Mouse (Mus musculus) cerebellum, adult 9-11 months (tissue): ENCODE results near the gene Gga1.

Experiments used
- DNase-seq: peaks from one replicate; pipeline ENCODE4 v3.0.0; 2022

Gga1 gene

DNA sequence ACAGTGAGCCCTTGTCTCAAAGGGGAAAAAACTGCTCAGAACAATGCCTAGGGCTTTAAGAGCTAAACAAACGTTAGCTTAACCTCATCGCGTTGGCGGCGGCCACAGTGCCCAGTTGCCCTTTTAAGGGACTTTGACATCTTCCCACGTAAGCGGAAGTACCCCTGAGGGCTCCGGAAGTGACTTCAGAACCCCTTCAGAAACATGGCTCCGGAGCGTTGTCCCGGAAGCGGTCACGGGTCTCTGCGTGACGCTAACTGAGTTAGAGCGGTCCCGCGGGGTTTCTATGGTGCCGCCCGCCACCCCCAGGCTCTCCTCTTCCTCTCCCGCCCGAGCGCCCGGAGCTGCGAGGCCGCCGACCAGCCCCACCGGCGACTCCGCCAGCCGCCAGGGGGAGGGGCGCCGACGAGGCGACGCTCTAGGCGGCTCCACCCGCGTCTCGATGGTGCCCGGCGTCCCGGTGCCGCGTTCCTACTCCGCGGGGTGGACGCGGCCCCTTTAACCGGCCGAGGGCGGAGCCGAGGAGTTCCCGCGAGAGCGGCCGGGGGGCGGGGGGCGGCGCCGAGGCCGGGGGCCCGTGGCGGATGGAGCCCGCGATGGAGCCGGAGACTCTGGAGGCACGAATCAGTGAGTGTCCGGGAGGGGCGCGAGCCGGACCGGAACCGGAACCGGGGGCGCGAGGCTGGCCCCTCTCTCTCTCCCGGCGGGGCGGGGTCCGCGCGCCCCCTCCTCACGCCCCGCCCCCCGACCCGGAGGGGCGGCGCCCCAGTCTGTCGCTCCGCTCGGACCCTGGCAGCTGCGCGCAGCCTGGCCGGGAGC lies at the start of gene Gga1:
TSS of gene Gga1 (plus strand) at position 200 of the 819 bp plus-strand sequence.
- DNase-seq = peak; percentile 96

DNA sequence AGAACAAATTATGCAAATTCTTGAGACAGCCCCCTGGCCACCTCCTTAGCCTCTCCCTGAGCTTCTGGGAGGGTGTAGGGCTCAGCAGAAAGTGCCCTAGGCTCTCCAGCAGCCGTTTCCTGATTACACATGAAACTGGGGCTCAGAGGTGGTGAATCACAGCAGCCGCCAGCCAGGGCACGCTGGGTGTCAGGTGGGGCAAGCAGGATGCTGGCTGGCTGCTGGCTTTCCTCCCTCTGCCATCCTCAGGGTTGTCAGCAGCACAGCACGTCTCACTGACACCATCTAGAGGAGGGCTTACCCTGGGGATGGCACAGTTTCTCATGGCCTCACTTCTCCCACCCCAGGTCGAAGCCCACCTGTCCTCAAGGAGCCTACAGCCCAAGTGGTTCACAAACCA lies 48.7 kb upstream of the Gga1 start:
- DNase-seq = no peak

DNA sequence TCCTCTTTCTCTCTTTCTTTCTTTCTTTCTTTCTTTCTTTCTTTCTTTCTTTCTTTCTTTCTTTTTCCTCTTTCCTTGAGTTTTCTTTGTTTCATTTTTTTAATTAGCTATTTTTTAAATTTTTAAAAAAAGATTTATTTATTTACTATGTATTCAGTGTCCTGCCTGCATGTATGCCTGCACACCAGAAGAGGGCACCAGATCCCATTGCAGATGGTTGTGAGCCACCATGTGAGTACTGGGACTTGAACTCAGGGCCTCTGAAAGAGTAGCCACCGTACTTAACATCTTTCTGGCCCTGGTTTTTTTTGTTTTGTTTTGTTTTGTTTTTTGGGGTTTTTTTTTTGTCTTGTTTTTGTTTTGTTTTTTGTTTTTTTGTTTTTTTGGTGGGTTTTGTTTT lies 47.4 kb upstream of the Gga1 start:
- no peak for DNase-seq

DNA sequence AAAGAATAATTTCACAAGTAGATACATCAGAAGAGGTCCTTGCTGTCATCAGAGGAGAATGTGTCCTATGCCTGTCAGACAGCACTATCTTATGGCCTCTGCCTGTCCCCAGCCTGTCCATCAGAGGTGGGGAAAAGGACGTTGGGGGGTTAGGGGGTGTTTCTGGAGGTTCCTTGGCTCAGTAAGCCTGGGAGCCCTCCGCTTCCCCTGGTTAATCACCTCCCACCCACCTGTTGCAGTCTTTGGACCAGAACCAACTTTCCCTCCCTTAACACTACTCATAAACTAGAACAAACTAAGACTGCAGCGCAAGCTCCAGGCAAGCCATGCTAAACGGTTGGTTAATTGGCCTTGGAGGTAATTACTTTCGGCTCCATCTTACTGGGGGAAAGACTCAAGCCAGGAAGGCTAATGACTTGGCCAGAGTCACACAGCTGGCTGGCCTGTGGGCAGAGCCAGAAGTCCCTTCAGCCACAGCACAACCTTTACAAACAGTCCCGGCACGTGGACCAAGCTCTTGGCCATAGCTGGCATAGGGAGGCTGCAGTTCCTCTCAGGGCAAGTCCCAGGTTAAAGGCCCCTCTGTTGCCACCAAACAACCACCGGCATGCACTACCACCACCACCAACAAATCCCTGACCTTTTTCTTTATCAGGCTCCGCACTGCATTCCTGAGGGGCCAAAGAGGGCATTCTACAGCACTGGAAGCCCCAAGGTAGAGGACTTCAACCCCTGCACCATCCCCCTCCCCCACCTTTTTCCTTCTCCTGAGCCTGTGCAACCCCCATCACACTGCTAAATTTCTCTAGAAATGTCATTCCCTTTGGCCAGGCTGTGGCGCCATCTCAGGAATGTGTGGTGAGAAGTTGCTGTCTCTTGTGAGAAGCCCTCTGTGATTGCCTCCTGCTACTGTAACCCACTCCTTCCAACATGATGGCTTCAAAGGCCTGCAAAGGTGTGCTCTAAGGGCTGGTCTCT lies 46.0 kb upstream of the Gga1 start:
- DNase-seq = no peak

DNA sequence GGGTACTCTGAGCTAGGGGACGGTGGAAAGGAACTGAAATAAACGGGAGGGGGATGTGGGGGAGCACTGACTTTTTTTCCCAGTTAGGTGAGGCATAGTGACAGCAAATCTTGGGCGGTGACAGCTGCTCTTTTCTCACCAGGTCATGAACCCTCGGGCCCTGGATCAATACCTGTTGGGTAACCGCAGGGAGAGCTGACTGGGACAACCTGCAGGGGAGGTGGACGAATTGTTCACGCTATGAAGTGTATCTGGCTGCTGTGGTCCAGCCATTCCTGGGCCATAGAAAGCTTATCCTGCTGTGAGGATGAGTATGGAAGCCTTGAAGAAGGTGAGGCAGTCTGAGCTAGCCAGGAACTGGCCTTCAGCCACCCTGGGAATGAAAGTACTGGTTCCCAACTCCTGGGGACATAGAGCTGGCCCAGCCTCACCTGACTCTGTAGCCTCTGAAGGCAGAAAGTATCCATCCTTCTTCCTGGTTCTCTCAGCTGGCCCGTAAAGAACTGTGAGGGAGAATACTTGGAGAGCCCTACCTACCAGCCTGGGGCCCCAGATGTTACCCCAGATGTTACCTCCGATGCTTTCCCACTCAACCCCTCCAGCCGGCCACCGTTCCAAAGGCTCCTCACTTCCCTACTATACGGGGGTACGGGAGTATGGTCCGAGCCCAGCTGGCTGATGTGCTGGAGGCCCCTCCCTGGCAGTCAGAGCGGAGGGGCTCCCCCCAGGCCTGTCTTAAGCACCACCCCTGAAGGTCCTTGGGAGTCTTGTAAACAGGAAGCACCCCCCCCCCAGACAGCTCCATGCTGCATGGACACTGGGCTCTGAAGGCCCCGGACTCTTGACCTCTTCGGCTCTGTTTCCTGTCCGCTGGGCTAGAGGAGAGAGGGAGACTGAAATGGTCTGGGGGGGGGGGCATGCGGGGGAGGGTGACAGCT lies 45.0 kb upstream of the Gga1 start:
- DNase-seq = peak; percentile 8

DNA sequence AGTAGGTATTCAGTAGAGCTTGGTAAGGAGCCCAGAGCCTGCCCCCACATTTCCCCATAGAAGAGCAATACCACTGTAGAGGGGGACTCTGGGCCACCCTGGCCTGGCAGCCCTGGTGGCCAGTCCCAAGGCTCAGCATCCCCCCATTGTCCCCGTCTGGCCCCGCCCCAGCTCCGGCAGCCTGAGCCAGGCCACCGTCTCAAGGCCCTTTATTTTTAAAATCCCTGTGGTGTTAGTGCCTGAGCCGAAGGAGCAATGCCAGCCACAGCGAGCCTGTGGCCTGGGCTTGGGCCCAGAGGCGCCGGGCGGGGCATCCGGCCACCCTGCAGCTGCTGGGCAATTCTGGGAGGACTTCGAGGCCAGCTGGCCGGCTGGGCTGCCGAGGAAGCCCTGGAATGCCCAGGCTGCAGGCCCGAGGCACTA lies 44.3 kb upstream of the Gga1 start:
- DNase-seq = peak; percentile 74

DNA sequence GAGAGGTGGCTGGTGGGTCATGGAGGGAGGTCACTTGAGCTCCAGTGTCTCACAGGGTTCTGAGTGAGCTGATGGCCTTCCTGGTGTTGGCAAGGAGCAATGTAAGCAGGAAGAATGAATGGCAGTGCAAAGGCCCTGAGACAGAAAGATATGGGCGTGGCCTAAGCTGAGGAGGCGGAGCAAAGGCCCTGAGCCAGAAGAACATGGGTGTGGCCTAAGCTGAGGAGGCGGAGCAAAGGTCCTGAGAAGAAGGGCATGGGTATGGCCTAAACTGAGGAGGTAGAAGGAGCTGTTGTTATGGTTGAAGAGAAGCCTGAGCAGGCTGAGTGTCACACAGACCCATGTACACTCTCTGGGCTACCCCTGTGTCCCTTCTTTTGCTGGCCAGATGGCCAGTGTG lies 43.4 kb upstream of the Gga1 start:
- DNase-seq = peak; percentile 8

DNA sequence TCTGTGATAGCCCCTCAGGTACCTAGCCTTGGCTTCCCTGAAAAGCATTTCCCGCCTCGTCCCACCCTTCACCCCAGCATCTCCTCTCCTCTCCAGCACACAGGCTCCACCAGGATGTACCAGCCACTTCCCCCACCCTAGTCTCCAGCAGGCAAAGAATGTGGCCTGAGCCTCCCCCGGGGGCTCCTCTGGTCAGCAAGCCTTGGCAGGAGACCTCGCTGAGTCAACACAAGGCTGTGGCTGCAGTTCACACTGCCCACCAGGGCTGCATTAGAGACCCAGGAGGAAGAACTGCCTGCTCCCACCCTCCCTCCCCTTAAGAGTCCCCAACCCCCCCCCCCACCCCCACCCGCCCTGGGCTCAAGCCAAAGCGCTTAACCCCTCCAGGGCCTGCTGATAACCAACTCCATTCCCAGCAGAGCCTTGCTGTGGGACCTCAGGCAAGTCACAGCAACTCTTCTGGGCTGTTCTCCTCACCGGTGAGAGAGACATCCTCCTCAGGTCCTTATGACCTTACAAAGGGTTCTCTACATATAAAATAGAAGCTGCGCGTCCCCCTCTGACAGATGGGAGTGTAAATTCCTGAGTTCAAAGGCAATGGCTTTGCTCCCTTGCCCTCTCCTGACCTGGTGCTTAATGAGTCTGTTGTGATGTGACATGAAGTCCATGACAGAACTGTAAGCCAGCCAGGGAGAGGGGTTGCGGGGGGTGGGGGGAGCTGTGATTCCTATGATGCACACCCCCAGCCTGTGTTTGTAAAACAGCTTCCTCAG lies 42.6 kb upstream of the Gga1 start:
- DNase-seq = peak; percentile 12

DNA sequence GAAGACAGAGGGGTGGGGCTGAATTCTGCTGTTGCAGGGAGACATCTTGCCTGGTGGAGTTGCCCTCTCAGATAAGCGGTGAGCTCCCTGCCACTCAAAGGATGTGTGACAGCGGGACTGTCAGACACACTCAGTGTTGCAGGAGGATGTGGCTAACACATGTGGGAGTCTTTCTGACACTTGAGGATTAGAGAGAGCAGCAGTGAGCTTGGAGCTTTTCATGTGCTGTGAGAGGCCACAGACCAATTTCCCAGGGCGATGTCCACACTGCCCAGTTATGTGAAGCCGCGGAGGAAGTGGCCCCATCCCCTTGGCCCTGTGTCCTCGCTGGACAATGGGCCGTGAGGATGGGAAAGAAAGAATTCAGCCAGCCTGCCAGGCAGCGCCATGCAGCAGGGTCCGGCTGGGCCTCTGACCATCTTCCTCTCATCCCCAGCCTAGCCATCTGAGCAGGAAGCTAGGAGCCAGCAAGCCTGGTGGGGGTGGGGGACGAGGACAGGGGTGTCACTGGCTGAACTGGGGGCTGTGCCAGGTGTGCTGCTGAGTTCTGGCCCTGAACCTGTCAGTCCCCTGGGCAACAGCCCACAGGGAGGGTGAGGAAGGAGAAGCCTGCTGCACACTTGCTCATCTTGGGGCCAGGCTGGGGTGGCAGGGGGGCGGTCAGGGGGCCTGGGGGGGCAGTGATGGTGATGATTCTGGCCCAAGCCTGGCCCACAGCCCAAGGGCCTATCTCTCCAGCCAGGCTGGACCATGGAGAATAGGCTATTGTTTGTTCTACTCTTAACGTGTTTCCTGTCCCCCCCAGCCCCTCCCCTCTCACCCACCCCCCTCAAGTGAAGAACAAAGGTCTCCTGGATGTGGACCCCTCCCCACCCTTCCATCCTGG lies 41.5 kb upstream of the Gga1 start:
- peak; percentile 72 for DNase-seq

DNA sequence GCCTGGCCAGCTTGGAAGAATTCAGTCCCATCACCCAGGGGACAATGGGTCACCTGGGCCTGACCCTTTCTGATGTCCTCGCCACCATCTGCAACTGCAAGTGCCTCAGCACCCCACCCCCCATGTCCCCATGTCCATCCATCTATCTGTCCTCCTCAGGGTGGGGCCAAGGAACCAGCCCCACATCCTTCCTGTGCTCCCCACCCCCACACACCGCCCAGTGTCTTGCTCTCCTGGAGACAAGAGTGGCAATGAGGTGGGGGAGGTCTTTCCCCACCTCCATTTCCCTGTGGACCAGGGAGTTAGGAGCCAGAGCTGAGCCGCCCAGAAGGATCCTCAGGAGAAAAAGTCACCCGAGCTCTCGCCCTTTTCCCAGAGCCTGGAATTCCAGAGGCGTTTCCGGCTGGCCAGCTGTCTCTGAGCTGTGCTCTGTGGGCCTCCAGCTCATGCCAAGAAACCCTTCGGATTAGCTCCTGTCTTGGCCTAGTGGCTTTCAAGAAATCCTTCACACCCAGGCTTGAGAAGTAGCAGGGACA lies 40.8 kb upstream of the Gga1 start:
- peak; percentile 10 for DNase-seq

DNA sequence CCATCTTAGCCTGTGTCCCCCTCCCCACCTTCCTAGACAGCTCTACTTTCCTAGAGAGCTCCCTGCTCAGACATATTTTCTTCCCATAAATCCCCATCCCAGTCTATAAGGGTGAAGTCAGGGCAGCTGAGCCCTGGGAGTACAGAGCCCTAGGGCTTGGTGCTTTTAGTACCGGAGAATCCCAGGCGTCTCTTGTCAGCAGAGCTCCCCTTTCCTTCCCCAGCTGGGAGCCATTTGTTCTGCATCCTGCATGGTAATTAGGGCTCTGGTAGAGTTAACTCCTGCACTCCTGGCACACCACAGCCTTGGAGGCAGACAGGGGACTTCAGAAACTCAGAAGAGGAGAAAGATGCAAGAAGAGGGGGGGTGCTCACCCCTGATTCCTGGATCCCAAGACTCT lies 37.2 kb upstream of the Gga1 start:
- DNase-seq = no peak

DNA sequence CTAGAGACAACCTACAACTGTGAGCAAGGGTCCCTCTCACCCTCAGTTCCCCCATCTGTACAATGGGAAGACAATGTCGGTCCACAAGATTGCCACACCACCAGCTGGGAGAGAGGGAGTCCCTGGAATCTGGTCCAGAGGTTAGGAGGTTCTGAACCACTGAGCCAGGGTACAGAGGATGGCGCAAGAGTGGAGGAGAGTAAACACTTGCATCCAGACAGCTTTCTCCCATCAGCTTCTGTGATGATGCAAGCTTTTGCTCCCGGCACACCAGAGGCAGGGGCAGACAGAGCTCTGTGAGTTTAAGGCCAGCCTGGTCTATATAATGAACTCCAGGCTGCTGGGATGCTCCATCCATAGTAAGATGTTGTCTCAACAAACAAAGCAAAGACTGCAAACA lies 36.7 kb upstream of the Gga1 start:
- DNase-seq = no peak

DNA sequence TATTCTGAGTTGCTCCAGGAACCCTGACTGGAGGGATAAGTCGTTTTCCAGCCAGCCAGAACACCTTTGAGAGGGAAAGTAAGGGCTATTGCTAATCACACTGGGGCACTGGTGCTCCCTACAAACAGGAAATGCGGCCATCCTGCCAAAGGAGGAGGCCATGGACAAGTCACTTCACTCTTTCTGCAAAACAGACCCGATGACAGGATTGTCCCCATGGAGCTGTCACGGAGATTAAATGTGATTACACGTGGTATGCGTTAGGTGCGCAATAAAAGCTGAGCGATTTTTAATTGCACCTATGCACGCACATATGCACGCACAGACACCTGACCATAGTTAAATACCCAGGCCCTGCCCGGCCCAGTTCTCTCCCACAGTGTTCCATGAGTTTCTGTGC lies 36.2 kb upstream of the Gga1 start:
- no peak for DNase-seq

DNA sequence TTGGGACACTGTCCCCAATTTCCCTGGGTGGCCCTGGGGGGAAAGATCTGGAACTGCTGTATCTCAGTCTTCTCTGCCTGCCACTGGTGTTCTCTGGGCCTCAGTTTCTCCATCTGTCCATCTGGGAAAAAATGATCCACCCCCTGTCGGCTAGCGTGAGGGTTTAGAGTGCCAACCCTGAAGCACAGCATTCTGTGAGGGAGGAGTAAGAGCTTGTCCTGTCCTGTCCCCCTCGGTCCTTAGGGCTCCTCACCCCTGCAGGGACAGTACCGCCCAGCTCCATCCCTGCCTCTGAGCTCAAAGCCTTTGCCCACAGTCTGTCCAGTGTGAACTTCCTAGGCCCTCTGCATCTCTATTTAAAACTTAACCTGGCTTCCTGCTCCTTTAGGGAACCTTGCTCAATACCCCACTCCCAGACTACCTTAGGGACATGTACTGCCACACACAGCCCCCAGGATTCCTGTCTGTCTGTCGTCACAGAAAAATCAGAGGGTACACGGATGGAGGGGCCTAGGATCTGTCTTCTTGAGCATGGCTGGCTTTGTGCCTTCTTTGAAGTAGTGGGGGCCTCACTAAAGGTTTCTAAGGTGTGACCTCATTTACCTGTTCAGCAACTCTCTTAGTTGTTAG lies 35.7 kb upstream of the Gga1 start:
- DNase-seq = no peak

DNA sequence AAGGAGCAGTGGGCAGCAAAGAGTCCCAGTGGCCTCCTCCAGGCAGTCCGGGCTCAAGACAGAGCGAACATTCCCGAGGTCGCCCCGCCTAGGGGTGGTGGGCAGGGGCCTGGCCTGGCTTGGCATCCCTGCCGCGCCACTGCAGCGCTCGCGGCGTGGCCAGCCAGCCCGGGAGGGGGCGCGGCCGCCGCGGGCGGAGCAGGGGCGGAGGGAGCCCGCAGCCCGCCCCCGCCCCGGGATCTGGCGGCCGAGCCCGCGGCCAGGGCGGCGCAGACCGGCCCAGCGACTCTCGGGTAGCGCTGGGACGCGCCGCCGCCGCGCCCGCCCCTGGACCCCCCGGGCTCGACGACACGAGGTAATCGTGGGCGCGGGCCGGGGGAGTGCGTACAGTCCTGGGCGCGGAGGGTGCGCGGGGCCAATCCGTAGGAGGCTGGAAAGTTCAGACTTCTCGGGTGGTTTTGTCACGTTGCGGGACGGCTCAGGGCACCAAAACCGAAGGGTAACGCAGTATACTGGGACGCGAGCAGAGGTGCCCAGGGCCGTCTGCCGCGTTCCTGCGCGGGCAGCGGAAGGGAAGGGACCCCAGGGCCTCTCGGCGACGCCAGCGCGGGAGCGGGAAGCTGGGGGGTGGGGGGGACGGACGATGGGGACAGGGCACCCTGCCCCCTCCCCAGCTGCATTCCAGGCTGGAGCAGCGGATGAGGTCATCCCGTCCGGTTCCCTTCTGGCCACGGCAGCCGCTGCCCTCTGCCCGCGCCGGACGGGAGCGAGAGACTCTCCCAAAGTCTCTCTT lies 34.4 kb upstream of the Gga1 start, which contains the start of gene Cdc42ep1:
TSS of gene Cdc42ep1 (plus strand) at position 254 of the 793 bp plus-strand sequence.
- peak; percentile 46 for DNase-seq

DNA sequence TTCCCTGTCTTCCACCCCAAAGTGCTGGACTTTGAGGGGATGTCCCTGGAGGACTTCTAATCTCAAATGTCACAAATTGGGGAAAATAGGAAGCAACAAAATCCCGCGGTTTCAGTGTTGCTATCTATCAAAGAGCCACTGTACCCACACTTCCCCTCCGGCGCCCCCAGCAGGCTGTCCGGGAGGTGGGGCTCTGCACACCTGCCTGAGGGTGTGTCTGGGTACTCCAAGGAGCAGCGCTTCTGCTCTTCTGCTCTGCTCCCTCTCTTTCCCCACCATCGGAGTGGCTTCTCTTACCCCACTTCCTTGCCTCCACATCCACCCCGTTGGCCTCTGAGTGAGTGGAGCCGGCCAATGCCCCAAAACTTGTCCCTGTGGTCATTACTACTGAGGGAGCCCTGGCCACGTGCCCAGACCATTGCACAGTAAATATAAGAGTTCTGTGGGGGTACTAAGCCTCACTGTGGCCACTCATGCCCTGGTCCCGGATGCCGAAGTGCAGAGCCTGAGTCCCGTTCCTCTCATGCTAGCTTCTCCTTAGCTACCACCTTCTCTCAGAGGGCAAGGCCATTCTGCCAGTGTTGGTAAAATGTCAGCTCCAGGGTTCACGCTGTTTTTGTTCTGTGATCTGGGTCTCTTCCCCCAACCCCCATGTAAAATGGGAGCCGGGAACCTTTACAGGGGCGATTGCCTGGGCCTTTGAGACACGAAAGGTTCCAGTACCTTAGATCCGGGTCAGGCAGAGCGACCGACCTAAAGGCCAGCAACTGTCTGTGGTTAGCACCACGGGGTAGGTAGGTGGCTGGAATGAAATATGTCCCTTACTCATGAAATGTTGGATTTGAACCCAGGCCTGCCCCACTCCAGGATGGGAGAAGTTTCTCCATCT lies 33.2 kb upstream of the Gga1 start:
- no peak for DNase-seq

DNA sequence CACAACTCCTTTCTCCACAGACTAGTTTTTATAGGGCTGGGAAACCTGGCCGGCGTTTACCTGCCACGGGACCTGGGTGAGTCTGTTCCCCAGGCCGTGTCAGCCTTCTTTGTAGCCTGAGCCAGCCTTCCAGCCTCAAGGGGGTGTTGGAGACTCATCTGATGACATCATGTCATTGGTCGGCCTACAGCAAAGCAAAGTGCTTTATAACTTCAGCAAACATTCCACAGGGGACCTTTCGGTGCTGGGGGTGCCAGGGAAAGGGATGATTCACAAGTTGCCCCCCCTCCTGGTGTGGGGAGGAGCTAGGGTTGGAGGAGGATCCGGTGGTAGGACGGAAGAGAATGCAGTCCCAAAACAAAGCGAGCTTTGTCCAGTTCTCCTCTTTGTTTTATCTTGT lies 32.2 kb upstream of the Gga1 start:
- no peak for DNase-seq

DNA sequence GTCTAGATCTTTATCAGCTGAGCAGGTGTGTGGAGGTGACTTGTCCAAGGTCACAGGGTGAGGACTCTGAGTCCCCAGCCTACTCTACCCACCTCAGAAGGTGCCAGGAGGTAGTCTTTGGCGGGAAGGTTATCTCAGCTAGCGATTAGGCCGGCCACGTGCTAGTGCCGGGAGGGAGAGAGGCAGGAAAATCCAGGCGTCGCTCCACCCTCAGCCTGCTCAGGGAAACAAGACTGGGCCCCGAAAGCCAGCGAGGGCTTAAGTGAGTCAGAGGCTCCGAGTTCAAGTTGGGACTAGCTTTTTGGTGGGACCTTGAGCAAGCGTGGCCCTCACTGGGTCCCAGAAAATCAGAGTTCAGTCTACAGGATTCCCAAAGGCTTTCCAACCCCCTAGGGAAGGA lies 31.7 kb upstream of the Gga1 start:
- DNase-seq = no peak
